In the genomic region with DNA sequence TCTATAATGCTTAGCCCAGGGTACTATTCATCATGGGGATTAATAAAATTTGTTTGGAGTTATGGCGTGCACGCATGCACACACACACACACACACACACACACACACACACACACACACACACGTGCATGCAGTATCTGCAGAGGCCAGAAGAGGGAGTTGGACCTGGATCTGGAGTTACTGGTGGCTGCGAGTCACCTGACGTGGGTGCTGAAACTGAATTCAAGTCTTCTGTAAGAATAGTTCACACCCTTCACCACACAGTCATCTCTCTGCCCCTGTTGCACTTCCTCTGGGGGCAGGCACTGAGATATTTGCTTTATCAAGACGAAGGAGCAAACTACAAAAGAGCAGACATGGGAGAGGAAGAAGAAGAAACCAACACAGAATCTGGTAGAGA, we compare ENCODE assay signal across 13 mouse cellular contexts. TPM values are rescaled to one million over a fixed set of nuclear protein-coding genes. Genes with fewer than 3 reads are reported as not detected.
DNase-seq lines count a peak whose midpoint lies in the region; ATAC-seq and TF ChIP-seq lines count a peak whose summit lies in the region.
"Had no signal": no experiment of that assay in that cellular context is flagged by ENCODE, and none has a peak within 500 bp of the region (broad histone marks: within the 10 kb centered on the region; RNA-seq: fewer than 3 reads in every experiment).

No protein-coding gene starts in this region.

- TF ChIP-seq EP300 in ES-Bruce4 (IDR thresholded peaks at IDR 0.05; ENCODE audit: insufficient read depth, low read depth, low read length): no peak

- 82% methylated on average over 6 of the region's 6 CpGs for WGBS in midbrain, postnatal 0 days
- WGBS in midbrain, embryonic 15.5 days: 75% methylated on average over 6 of the region's 6 CpGs

- no peak overlapping the region for H3K4me2 ChIP-seq in midbrain, postnatal 0 days (ENCODE audit: low read depth, low read length, poor library complexity, severe bottlenecking)
- no peak overlapping the region for H3K4me2 ChIP-seq in midbrain, embryonic 15.5 days
- H3K4me2 ChIP-seq: embryonic facial prominence, embryonic 13.5 days; neural tube, embryonic 13.5 days had no signal

- DNase-seq in midbrain, postnatal 0 days (ENCODE audit: low spot score): no peak
- peak; percentile 33 for DNase-seq in brain, adult 2 months (ENCODE audit: low read depth, low spot score)
- peak; percentile 9 for DNase-seq in naive thymus-derived CD4-positive, alpha-beta T cell, adult 2 months (ENCODE audit: low read depth)
- no peak for DNase-seq in urinary bladder, postnatal 25 days (ENCODE audit: low spot score)
- DNase-seq in kidney, adult 18-20 months: no peak
- DNase-seq in thymus, postnatal 14 days: no peak
- DNase-seq: heart, adult 11 months had no signal

- peaks cover 6% of the 10 kb centered on the region; the same call in 1 of the 2 replicates for H3K36me3 ChIP-seq in midbrain, postnatal 0 days (ENCODE audit: insufficient read depth, low read length)
- H3K36me3 ChIP-seq in midbrain, embryonic 15.5 days (replicated peaks): no peaks in the 10 kb centered on the region
- H3K36me3 ChIP-seq in ES-Bruce4 (ENCODE audit: control insufficient read depth, insufficient read depth, low read length, poor library complexity, severe bottlenecking): no peaks in the 10 kb centered on the region
- H3K36me3 ChIP-seq: embryonic facial prominence, embryonic 13.5 days; hindbrain, embryonic 10.5 days; neural tube, embryonic 13.5 days had no signal

- peak; percentile 35 for TF ChIP-seq CTCF in midbrain, postnatal 0 days (IDR thresholded peaks at IDR 0.05)
- peak; percentile 39 for TF ChIP-seq CTCF in ES-Bruce4 (IDR thresholded peaks at IDR 0.05; ENCODE audit: low read depth, low read length)

- H3K4me1 ChIP-seq in midbrain, postnatal 0 days (ENCODE audit: insufficient read depth, low read length): no peaks in the 10 kb centered on the region
- H3K4me1 ChIP-seq in midbrain, embryonic 15.5 days: no peaks in the 10 kb centered on the region
- H3K4me1 ChIP-seq in ES-Bruce4 (ENCODE audit: control insufficient read depth, insufficient read depth, low read length): no peaks in the 10 kb centered on the region
- H3K4me1 ChIP-seq: embryonic facial prominence, embryonic 13.5 days; neural tube, embryonic 13.5 days had no signal

- H3K4me3 ChIP-seq in midbrain, postnatal 0 days (ENCODE audit: low read depth, low read length): no peak overlapping the region
- no peak overlapping the region for H3K4me3 ChIP-seq in midbrain, embryonic 15.5 days
- H3K4me3 ChIP-seq in ES-Bruce4 (ENCODE audit: low read depth, low read length): no peak overlapping the region
- H3K4me3 ChIP-seq: embryonic facial prominence, embryonic 13.5 days; hindbrain, embryonic 10.5 days; neural tube, embryonic 13.5 days had no signal

- H3K27ac ChIP-seq in midbrain, postnatal 0 days (ENCODE audit: low read depth, low read length): no peak overlapping the region
- H3K27ac ChIP-seq in midbrain, embryonic 15.5 days: no peak overlapping the region
- no peak overlapping the region for H3K27ac ChIP-seq in ES-Bruce4 (ENCODE audit: insufficient read depth, low read length)
- H3K27ac ChIP-seq: embryonic facial prominence, embryonic 13.5 days; hindbrain, embryonic 10.5 days; macrophage; neural tube, embryonic 13.5 days had no signal

- H3K9ac ChIP-seq in midbrain, postnatal 0 days (replicated peaks; ENCODE audit: low read length, poor library complexity, severe bottlenecking): no peak overlapping the region
- no peak overlapping the region for H3K9ac ChIP-seq in midbrain, embryonic 15.5 days
- no peak overlapping the region for H3K9ac ChIP-seq in ES-Bruce4 (ENCODE audit: low read depth, poor library complexity, severe bottlenecking)
- H3K9ac ChIP-seq: embryonic facial prominence, embryonic 13.5 days; neural tube, embryonic 13.5 days had no signal

- no peak for ATAC-seq in midbrain, postnatal 0 days (ENCODE audit: low FRiP score)
- ATAC-seq in midbrain, embryonic 15.5 days (replicated peaks): no peak

- no peaks in the 10 kb centered on the region for H3K9me3 ChIP-seq in midbrain, postnatal 0 days (ENCODE audit: low read length)
- no peaks in the 10 kb centered on the region for H3K9me3 ChIP-seq in midbrain, embryonic 15.5 days
- H3K9me3 ChIP-seq in ES-Bruce4 (replicated peaks; ENCODE audit: control insufficient read depth, insufficient read depth, low read length, poor library complexity, severe bottlenecking): no peaks in the 10 kb centered on the region
- H3K9me3 ChIP-seq: embryonic facial prominence, embryonic 13.5 days; hindbrain, embryonic 10.5 days; neural tube, embryonic 13.5 days had no signal

- no peak for TF ChIP-seq POLR2A in ES-Bruce4 (IDR thresholded peaks at IDR 0.05; ENCODE audit: insufficient read depth, low read length)

- no peaks in the 10 kb centered on the region for H3K27me3 ChIP-seq in midbrain, postnatal 0 days (ENCODE audit: insufficient read depth, low read length)
- H3K27me3 ChIP-seq in midbrain, embryonic 15.5 days (replicated peaks): no peaks in the 10 kb centered on the region
- H3K27me3 ChIP-seq in ES-Bruce4 (ENCODE audit: control insufficient read depth, insufficient read depth, low read length, poor library complexity, severe bottlenecking): no peaks in the 10 kb centered on the region

RNA-seq across cellular contexts. Expression of gene Clec2l, which starts 6.7 kb away (rescaled TPM):
- total RNA-seq in midbrain, postnatal 0 days (2014; rRNA removed): 123 and 128 TPM in 2 replicates
- 49.2 and 56.3 TPM in 2 replicates for polyA plus RNA-seq in midbrain, postnatal 0 days (2015; fragmentation: Nextera tagmentation; extraction: Ambion mirVana)
- polyA plus RNA-seq in midbrain, embryonic 15.5 days (2015; fragmentation: Nextera tagmentation; extraction: Ambion mirVana): 28.9 and 34.0 TPM in 2 replicates
- polyA plus RNA-seq in ES-Bruce4 (2011; ENCODE audit: insufficient read depth, insufficient read length, low read depth, missing spikeins): not detected in 2 replicates
- polyA plus RNA-seq: macrophage had no signal

RNA-seq across cellular contexts. Expression of gene Klrg2, which starts 32.5 kb away (rescaled TPM):
- total RNA-seq in midbrain, postnatal 0 days (2014; rRNA removed): 0.22 and 0.90 TPM in 2 replicates
- polyA plus RNA-seq in midbrain, postnatal 0 days (2015; fragmentation: Nextera tagmentation; extraction: Ambion mirVana): 0.21 and 0.37 TPM in 2 replicates
- 0.11 and 0.26 TPM in 2 replicates for polyA plus RNA-seq in midbrain, embryonic 15.5 days (2015; fragmentation: Nextera tagmentation; extraction: Ambion mirVana)
- 1.4 and 2.4 TPM in 2 replicates for polyA plus RNA-seq in ES-Bruce4 (2011; ENCODE audit: insufficient read depth, insufficient read length, low read depth, missing spikeins)

Comparison
In these comparisons a context has a peak if more than half of its experiments do, and no peak if none do; other contexts are left out.
1. DNase-seq: peak in brain, adult 2 months (single experiment) and naive thymus-derived CD4-positive, alpha-beta T cell, adult 2 months (single experiment); none in midbrain, postnatal 0 days (single experiment), urinary bladder, postnatal 25 days (single experiment), kidney, adult 18-20 months (single experiment) and thymus, postnatal 14 days (single experiment).
2. RNA of gene Clec2l, which starts 6.7 kb away (polyA plus RNA-seq): 49.2 to 56.3 TPM in midbrain, postnatal 0 days and 28.9 to 34.0 TPM in midbrain, embryonic 15.5 days; not detected in ES-Bruce4; every median in the first group is over 10 times any median in the second.